Mouse (Mus musculus) neural tube, embryonic 14.5 days (tissue): ENCODE results near the gene Gle1. TPM values are rescaled to one million over a fixed set of nuclear protein-coding genes. Genes with fewer than 3 reads are reported as not detected.

Source experiments
- ATAC-seq: fragments of 200-750 bp; cut with Nextera tagmentation; 2 replicates; pipeline ENCODE4 v1.8.0; 2017; ENCODE audit warnings: low read depth, mild to moderate bottlenecking, moderate TSS enrichment, moderate library complexity
- H3K27ac ChIP-seq: fragments of 300-500 bp; sonication (generic); 2 replicates; pipeline ENCODE4 v1.5.1; 2014; ENCODE audit warnings: low read depth, mild to moderate bottlenecking, control low read depth, low read length, moderate library complexity, mixed read lengths
- H3K27me3 ChIP-seq: fragments of 300-500 bp; sonication (generic); 2 replicates; pipeline ENCODE4 v1.6.1; 2014; ENCODE audit warnings: low read length; ENCODE audit not compliant: control insufficient read depth, insufficient read depth
- H3K36me3 ChIP-seq: fragments of 300-500 bp; sonication (generic); 2 replicates; pipeline ENCODE4 v1.6.1; 2014; ENCODE audit warnings: low read length, mixed read lengths; ENCODE audit not compliant: control insufficient read depth, insufficient read depth
- H3K4me1 ChIP-seq: fragments of 300-500 bp; sonication (generic); 2 replicates; pipeline ENCODE4 v1.6.1; 2014; ENCODE audit warnings: low read length; ENCODE audit not compliant: control insufficient read depth, insufficient read depth
- H3K4me2 ChIP-seq: fragments of 300-500 bp; sonication (generic); 2 replicates; pipeline ENCODE4 v1.6.1; 2014; ENCODE audit warnings: mild to moderate bottlenecking, low read depth, low read length, control low read depth
- H3K4me3 ChIP-seq: fragments of 300-500 bp; sonication (generic); 2 replicates; pipeline ENCODE4 v1.5.1; 2014; ENCODE audit warnings: low read depth, low read length, control low read depth, mixed read lengths
- H3K9ac ChIP-seq: fragments of 300-500 bp; sonication (generic); replicated peaks from 2 replicates; pipeline ENCODE4 v1.6.1; 2014; ENCODE audit warnings: low read depth, mild to moderate bottlenecking, control low read depth, low read length, mixed read lengths
- H3K9me3 ChIP-seq: fragments of 300-500 bp; sonication (generic); 2 replicates; pipeline ENCODE4 v1.6.1; 2016; ENCODE audit warnings: low read length; ENCODE audit not compliant: control insufficient read depth
- WGBS: fragments of 180-500 bp; shearing (Covaris S2); extraction: QIAGEN DNeasy Blood & Tissue Kit; methylation state at CpG from one replicate; pipeline ENCODE4 v1.1.7; 2014; 5-methylcytosine and 5-hydroxymethylcytosine counted together
- microRNA-seq: library from miRNA; unstranded; fragments of <30 nt; microRNA quantifications from one replicate; pipeline ENCODE4, GENCODE M21; 2016
- polyA plus RNA-seq: library from polyadenylated mRNA; unstranded; fragments of >200 nt; fragmentation: Nextera tagmentation; extraction: Ambion mirVana; gene quantifications from 2 replicates; pipeline ENCODE4 v1.2.1, GENCODE M21; 2014

The Gle1 gene
- polyA plus RNA-seq, 1 experiment from 2014 or later, result 66.2 TPM

DNA sequence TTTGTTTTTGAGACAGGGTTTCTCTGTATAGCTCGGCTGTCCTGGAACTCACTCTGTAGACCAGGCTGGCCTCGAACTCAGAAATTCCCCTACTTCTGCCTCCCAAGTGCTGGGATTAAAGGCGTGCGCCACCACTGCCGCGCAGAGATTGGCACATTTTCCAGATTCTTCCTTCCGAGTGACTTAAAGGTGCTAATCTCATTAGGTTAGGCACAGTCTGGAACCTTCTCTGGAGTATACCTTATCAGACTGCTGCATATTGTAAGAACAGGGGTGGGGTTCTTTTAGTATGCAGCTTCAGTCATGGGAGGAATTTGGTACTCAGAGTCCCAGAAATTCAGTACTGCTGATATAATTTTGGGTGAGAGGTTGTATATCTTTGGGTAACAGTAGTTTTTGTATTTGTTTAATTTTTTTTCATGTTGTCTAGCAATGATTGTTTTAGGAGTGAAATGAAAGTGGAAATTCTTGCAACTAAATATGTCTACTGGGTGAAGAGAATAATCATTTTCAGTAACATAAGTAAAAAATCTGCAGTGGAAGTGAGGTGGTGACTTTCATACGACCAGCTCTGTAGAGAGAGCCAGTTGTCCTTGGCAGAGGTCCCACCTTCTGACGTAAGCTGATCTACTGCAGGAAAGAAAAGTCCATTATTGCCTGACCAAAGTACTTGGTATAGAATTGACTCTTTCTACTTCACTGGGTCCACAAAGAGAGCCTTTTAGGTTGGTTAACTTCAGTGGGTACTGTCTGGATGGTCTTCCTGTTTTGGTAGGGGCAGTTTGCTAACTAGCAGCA, 36.8 kb downstream of the Gle1 start:
- no peak for ATAC-seq
- 78% methylated on average over 9 of the region's 9 CpGs for WGBS
- Histone ChIP-seq H3K36me3 (peaks cover 9% of the 10 kb centered on the region), H3K27ac (no peak overlapping the region), H3K9me3 (no peaks in the 10 kb centered on the region), H3K4me1 (peaks cover 39% of the 10 kb centered on the region), H3K4me3 (no peak overlapping the region), H3K4me2 (no peak overlapping the region), H3K9ac (no peak overlapping the region), H3K27me3 (no peaks in the 10 kb centered on the region)

DNA sequence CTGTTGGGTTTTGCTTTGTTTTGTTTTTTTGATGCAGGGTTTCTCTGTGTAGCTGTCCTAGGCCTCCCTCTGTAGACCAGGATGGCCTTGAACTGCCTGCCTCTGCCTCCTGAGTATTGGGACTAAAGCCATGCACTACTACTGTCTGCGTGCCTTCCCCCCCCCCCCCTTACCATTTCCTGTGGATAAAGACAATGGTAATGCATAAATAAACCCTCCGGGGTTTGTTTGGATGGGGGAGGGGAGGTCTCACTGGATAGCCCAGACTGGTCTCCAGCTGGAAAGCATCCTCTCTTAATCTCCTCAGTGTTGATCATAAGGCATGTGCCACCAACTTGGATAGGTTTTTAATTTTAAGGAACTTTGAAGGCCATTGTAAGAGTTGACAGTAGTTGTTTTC, 38.3 kb downstream of the Gle1 start:
- no peaks in the 10 kb centered on the region for H3K27me3 ChIP-seq
- H3K36me3 ChIP-seq, result peaks cover 11% of the 10 kb centered on the region
- peaks cover 25% of the 10 kb centered on the region for H3K4me1 ChIP-seq
- H3K4me3 ChIP-seq, result no peak overlapping the region
- no peak for ATAC-seq
- H3K9ac ChIP-seq, result no peak overlapping the region
- H3K4me2 ChIP-seq, result no peak overlapping the region
- H3K27ac ChIP-seq, result no peak overlapping the region
- no peaks in the 10 kb centered on the region for H3K9me3 ChIP-seq
- WGBS, result 3% methylated on average over 2 of the region's 2 CpGs

DNA sequence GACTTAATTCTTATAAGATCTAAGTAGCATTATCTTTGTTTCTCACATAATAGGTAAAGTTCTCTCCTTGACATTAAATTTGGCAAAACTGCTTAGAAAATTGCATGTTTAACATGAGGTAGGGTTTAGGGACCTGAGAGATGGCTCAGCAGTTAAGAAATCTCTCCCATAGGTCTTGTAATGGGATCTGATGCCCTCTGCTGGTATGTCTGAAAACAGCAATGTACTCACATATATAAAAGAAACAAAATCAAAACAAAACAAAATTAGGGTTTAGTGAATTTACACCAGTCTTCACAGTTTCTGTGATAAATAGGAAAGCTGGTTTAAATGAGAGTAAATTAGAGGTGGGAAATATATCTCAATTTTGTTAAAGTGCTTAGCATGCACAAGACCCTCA, 42.1 kb downstream of the Gle1 start:
- Histone ChIP-seq H3K27ac (no peak overlapping the region), H3K4me1 (peaks cover 5% of the 10 kb centered on the region; the same call in 1 of the 2 replicates), H3K4me2 (no peak overlapping the region), H3K9me3 (no peaks in the 10 kb centered on the region), H3K27me3 (no peaks in the 10 kb centered on the region), H3K36me3 (peaks cover 43% of the 10 kb centered on the region), H3K4me3 (no peak overlapping the region), H3K9ac (no peak overlapping the region)
- no peak for ATAC-seq

DNA sequence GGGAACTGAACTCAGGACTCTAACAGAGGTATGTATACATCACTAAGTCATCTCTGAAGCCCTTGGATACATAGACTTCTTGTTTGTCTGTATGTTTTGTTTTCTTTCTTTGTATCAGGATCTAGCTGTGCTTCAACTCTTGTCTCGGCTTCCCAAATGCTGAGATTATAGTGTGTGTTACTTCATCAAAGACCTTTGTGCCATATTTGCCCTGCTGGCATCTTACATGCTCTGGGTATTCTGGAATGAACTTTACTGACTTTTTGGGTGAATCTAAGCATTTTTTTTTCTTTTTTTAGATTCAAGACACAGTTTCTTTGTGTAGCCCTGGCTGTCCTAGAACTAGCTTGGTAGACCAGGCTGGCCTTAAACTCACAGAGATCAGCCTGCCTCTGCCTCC, 45.4 kb downstream of the Gle1 start:
- Histone ChIP-seq H3K9ac (no peak overlapping the region), H3K27ac (no peak overlapping the region), H3K4me2 (no peak overlapping the region), H3K27me3 (no peaks in the 10 kb centered on the region), H3K4me1 (no peaks in the 10 kb centered on the region), H3K4me3 (no peak overlapping the region), H3K9me3 (no peaks in the 10 kb centered on the region), H3K36me3 (peaks cover 74% of the 10 kb centered on the region)
- WGBS, result 95% methylated on average over 1 of the region's 1 CpGs
- no peak for ATAC-seq

DNA sequence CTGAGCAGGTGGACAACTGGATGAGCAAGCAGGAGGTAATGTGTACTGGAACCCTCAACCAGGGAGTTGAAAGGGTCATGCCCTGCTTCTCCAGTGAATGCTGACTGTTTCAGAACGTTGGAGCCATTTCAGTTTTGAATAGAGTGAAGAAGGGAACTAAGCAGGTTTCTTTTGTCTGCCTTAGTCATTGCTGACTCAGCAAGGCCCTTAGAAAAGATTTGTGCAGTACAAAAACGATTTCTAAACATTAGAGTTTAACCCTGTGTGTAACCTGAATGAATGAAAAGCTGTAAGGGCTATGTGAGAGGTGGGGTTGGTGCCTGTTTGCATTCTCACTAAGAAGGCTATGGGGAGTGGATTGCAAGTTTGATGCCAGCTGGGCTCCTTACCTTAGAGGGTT, 56.7 kb downstream of the Gle1 start:
- H3K9ac ChIP-seq, result no peak overlapping the region
- no peak overlapping the region for H3K27ac ChIP-seq
- H3K27me3 ChIP-seq, result no peaks in the 10 kb centered on the region
- no peaks in the 10 kb centered on the region for H3K4me1 ChIP-seq
- H3K4me3 ChIP-seq, result no peak overlapping the region
- no peaks in the 10 kb centered on the region for H3K9me3 ChIP-seq
- ATAC-seq, result no peak
- peaks cover 99% of the 10 kb centered on the region for H3K36me3 ChIP-seq
- WGBS, result 60% methylated on average over 2 of the region's 2 CpGs
- H3K4me2 ChIP-seq, result no peak overlapping the region

DNA sequence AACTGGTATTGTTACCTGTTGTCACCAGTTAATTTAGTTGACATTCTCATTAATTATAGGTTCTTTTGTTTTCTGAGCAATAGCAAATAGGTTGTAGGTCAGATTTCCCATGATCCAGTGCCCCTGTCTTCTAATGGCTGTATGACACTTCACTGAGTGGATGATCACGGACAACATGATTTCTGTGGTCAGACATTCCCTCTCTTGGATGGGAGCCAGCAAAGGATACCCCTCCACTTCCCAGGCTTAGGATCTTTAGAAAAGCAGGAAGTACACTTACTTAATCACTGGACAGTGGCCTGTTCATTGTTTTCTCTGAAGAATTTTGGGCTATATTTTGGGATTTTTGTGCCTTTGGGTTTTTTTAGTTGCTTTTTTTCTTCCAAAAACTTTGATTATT, 73.9 kb downstream of the Gle1 start:
- ATAC-seq, result no peak
- Histone ChIP-seq H3K9me3 (no peaks in the 10 kb centered on the region), H3K4me3 (no peak overlapping the region), H3K27ac (no peak overlapping the region), H3K4me1 (no peaks in the 10 kb centered on the region), H3K4me2 (no peak overlapping the region), H3K9ac (no peak overlapping the region), H3K27me3 (no peaks in the 10 kb centered on the region), H3K36me3 (peaks cover 93% of the 10 kb centered on the region)
- WGBS, result 62% methylated on average over 1 of the region's 1 CpGs

Small RNA genes within 50 kb of the gene (microRNA-seq; reads per million reads assigned to microRNA genes)
- gene Mir6997, result not detected

Other genes starting within 250 kb of the Gle1 start
- gene Gm13420, start 183.7 kb upstream of the Gle1 start, polyA plus RNA-seq, result 0.31 TPM in 1 of 2 replicates, not detected in the other
- gene Gm13547, start 176.1 kb upstream of the Gle1 start, polyA plus RNA-seq, result not detected in 2 replicates
- gene Coq4, start 147.9 kb upstream of the Gle1 start, polyA plus RNA-seq, result 39.5 and 53.4 TPM in 2 replicates
- gene Trub2, start 146.9 kb upstream of the Gle1 start, polyA plus RNA-seq, result 27.1 and 29.3 TPM in 2 replicates
- 35.8 and 37.6 TPM in 2 replicates for gene Slc27a4, start 132.8 kb upstream of the Gle1 start, polyA plus RNA-seq
- gene Urm1, start 115.4 kb upstream of the Gle1 start, polyA plus RNA-seq, result 21.8 and 24.6 TPM in 2 replicates
- 21.4 and 22.9 TPM in 2 replicates for gene Cercam, start 66.3 kb upstream of the Gle1 start, polyA plus RNA-seq
- gene Odf2, start 46.2 kb upstream of the Gle1 start, polyA plus RNA-seq, result 68.2 and 68.6 TPM in 2 replicates
- 381 and 422 TPM in 2 replicates for gene Sptan1, start 30.1 kb downstream of the Gle1 start, polyA plus RNA-seq
- gene Wdr34, start 113.5 kb downstream of the Gle1 start, polyA plus RNA-seq, result 57.4 and 74.1 TPM in 2 replicates
- 315 and 363 TPM in 2 replicates for gene Set, start 122.0 kb downstream of the Gle1 start, polyA plus RNA-seq
- 0.70 and 1.5 TPM in 2 replicates for gene Pkn3, start 142.3 kb downstream of the Gle1 start, polyA plus RNA-seq
- 24.6 and 28.8 TPM in 2 replicates for gene Zdhhc12, start 158.2 kb downstream of the Gle1 start, polyA plus RNA-seq
- 16.0 and 20.9 TPM in 2 replicates for gene Zer1, start 189.2 kb downstream of the Gle1 start, polyA plus RNA-seq
- 20.3 and 23.6 TPM in 2 replicates for gene Tbc1d13, start 198.3 kb downstream of the Gle1 start, polyA plus RNA-seq
- 27.1 and 30.4 TPM in 2 replicates for gene Endog, start 236.1 kb downstream of the Gle1 start, polyA plus RNA-seq
- gene Spout1, start 243.0 kb downstream of the Gle1 start, polyA plus RNA-seq, result 59.5 and 64.2 TPM in 2 replicates